Mouse (Mus musculus): ENCODE measurements around the gene Olfr1331. TPM values are rescaled to one million over a fixed set of nuclear protein-coding genes. Genes with fewer than 3 reads are reported as not detected.
"Not testable (repeated sequence)": the region's sequence is repeated elsewhere in the genome, so short reads cannot be mapped to it uniquely, and the experiment has no call there.

The Olfr1331 gene
- not detected in 2 replicates for polyA plus RNA-seq (2012; rRNA removed)

DNA sequence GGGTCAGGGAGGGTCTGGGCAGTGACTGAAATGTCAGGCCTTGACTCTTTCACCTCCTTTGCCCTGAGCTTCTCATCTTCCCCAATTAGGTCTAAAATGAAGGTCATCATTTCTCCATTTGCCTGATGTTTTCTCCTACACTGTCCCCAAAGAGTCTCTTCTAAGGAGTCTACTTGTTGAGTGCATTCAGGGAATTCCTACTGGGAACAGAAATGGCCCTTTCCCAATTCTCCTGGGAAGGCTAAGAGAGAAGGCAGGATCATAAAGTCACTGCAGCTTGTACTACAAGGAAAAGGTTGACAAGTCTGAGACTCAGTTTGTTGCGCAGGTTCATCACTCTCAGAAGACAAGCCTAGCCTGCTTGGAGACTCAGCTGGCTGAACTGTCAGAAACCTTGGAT lies at the start of gene Olfr1331:
TSS of gene Olfr1331 (plus strand) at position 301 of the 400 bp plus-strand sequence.
- DNase-seq (ENCODE audit: extremely low spot score in 1 of 2, low spot score in 1 of 2), result no peak

DNA sequence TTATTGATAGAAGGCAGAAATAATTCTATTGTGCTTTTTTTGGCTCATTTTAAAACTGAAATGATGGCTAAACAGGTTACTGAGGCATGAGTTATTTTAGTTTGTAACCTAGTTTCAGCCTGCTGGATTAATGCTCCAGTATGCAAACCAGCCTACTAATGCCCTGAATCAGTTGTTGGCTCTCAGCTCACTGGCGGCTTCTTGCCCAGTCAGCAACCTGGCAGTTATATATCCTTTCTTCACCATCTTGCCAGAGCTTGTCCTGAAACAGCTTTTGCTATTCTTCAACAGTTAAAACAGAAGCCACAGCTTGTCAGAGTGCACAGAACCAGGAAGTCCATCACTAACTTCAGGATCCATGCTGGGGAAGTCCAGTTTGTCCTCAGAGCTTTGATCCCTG lies 45.5 kb upstream of the Olfr1331 start:
- DNase-seq (ENCODE audit: extremely low spot score in 1 of 2, low spot score in 1 of 2), result no peak

GRCm38 (mm10) chr4:118836179-118836578 lies 28.3 kb upstream of the Olfr1331 start, which contains the start of gene Olfr1333:
Gene Olfr1333, minus strand, starts transcription at chr4:118836279.
- DNase-seq (ENCODE audit: extremely low spot score in 1 of 2, low spot score in 1 of 2), result no peak

GRCm38 (mm10) chr4:118861791-118862190 lies 2.7 kb upstream of the Olfr1331 start:
- no peak for DNase-seq (ENCODE audit: extremely low spot score in 1 of 2, low spot score in 1 of 2)

DNA sequence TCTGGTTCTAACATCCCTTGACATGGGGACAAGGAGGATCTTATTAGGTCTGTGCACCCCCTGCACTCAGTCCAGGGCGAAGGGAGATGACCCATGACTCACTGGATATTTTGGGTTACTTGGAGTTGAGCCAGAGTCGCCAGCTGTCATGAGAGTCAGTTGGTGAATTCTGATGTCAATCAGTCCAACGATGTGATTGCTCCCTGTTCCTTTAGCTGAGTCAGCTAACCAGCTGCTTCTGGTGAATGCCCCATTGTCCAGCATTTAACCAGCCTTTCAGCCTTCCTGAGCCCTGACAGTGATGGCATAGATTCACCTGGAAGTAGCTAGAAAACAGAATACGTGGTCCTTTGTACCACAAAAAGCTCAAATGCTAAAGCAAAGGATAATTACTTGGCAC lies 1.7 kb upstream of the Olfr1331 start:
- DNase-seq (ENCODE audit: extremely low spot score in 1 of 2, low spot score in 1 of 2), result peak; percentile 5 to 7

DNA sequence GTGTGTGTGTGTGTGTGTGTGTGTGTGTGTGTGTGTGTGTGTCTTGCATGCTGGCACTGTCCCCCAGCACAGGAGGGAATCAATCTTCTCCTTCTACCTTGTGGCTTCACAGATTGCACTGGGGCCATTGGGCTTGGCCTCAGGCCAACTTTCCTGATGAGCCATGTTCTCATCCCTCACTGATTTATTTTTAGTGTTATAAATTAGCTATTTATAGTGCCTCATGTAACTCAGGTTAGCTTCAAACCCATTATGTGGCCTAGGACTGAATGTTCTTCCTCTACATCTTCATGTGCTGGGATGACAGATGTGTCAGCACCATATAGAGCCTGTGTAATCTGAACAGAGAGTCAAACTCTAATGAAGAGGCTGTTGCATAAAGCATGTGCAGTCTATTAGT lies 3.1 kb downstream of the Olfr1331 start:
- DNase-seq (ENCODE audit: extremely low spot score in 1 of 2, low spot score in 1 of 2), result no peak

DNA sequence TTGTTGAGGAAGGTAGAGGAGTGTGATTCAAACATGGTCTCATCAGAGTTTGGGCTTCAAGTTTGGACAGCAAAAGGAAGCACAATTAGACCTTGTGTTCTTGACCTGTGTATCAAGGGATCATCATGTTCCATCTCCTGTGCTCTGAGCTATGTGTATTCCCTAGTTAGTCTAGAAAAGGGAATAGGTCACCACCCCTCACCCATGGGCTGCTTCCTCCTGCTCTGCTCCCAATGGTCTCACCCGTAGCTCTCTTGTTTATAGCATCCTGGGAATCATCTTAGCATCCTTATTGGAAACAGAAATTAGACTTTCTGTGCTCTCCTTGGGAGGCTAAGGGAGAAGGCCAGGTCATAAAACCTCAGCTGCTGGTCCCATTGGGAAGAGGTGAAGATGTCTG lies 23.8 kb downstream of the Olfr1331 start, which contains the start of gene Olfr1330:
TSS of gene Olfr1330 (plus strand) at position 301 of the 400 bp plus-strand sequence.
- DNase-seq (ENCODE audit: extremely low spot score in 1 of 2, low spot score in 1 of 2), result no peak

DNA sequence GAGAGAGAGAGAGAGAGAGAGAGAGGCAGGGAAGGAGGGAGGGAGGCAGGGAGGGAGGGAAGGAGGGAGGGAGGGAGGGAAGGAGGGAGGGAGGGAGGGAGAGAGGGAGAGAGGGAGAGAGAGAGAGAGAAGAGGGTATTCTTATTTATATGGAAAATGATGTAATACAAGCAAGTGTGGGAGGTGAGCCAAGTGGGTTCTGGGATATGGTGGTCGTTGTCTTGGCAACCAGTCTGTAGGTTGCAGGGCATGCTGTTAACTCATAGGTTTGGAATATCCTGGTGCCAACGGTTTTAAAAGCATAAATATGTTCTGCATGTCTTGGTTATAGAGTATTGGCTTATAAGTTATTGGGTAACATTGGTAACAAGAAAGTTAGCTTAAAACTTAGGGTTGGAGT lies 37.5 kb downstream of the Olfr1331 start:
- no peak for DNase-seq (ENCODE audit: extremely low spot score in 1 of 2, low spot score in 1 of 2)

DNA sequence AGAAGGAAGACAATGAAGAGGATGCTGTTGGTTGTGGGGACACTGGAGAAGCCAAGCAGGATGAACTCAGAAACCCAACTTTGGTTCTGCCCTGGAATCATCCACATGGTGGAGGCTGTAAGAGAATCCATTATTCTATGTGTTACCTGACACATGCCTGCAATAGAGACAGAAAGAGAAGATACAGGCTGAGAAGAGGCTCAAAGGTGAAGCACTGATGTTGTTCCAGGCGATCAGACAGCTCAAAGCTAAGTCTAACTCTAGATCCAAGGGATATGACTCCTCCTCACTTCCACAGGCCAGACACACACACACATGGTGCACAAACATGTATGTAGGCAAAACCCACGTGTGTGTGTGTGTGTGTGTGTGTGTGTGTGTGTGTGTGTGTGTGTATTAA lies 52.9 kb downstream of the Olfr1331 start, which contains the start of gene Olfr1329:
TSS of gene Olfr1329 (minus strand) at position 101 of the 400 bp plus-strand sequence.
- not testable (repeated sequence) for DNase-seq (ENCODE audit: extremely low spot score in 1 of 2, low spot score in 1 of 2)

Other genes starting within 250 kb of the Olfr1331 start
- gene Cfap57, start 243.9 kb upstream of the Olfr1331 start, polyA plus RNA-seq (2012; rRNA removed), result 0.36 and 0.50 TPM in 2 replicates
- 49.0 and 54.8 TPM in 2 replicates for gene Ebna1bp2, start 243.8 kb upstream of the Olfr1331 start, polyA plus RNA-seq (2012; rRNA removed)
- gene Olfr62, start 205.7 kb upstream of the Olfr1331 start, polyA plus RNA-seq (2012; rRNA removed), result not detected in 2 replicates
- gene Olfr1342, start 171.9 kb upstream of the Olfr1331 start, polyA plus RNA-seq (2012; rRNA removed), result not detected in 2 replicates
- 0.02 TPM in 1 of 2 replicates, not detected in the other for gene Olfr1341, start 161.1 kb upstream of the Olfr1331 start, polyA plus RNA-seq (2012; rRNA removed)
- 0.06 TPM in 1 of 2 replicates, not detected in the other for gene Olfr1340, start 144.5 kb upstream of the Olfr1331 start, polyA plus RNA-seq (2012; rRNA removed)
- gene Olfr1339, start 132.5 kb upstream of the Olfr1331 start, polyA plus RNA-seq (2012; rRNA removed), result 0.10 TPM in 1 of 2 replicates, not detected in the other
- not detected in 2 replicates for gene Olfr1338, start 105.9 kb upstream of the Olfr1331 start, polyA plus RNA-seq (2012; rRNA removed)
- gene Olfr1337, start 82.1 kb upstream of the Olfr1331 start, polyA plus RNA-seq (2012; rRNA removed), result not detected in 2 replicates
- not detected in 2 replicates for gene Olfr1335, start 54.7 kb upstream of the Olfr1331 start, polyA plus RNA-seq (2012; rRNA removed)
- gene Olfr1333, start 28.4 kb upstream of the Olfr1331 start, polyA plus RNA-seq (2012; rRNA removed), result not detected in 2 replicates
- gene Olfr1330, start 23.9 kb downstream of the Olfr1331 start, polyA plus RNA-seq (2012; rRNA removed), result not detected in 2 replicates
- gene Olfr1329, start 52.8 kb downstream of the Olfr1331 start, polyA plus RNA-seq (2012; rRNA removed), result not detected in 2 replicates
- gene Olfr1328, start 74.0 kb downstream of the Olfr1331 start, polyA plus RNA-seq (2012; rRNA removed), result 0.02 and 0.10 TPM in 2 replicates
- gene Lao1, start 96.9 kb downstream of the Olfr1331 start, polyA plus RNA-seq (2012; rRNA removed), result 0.04 TPM in 2 replicates
- gene Slc2a1, start 244.1 kb downstream of the Olfr1331 start, polyA plus RNA-seq (2012; rRNA removed), result 98.9 and 106 TPM in 2 replicates